Mouse (Mus musculus): ENCODE measurements around the gene Olig2. TPM values are rescaled to one million over a fixed set of nuclear protein-coding genes. Genes with fewer than 3 reads are reported as not detected.
A peak's percentile ranks its signal among the peaks of the same experiment; 100 is the strongest.
"Not testable (repeated sequence)": the region's sequence is repeated elsewhere in the genome, so short reads cannot be mapped to it uniquely, and the experiment has no call there.

The Olig2 gene
- polyA plus RNA-seq, 1 experiment from 2014 or later, result 9.9 TPM

DNA sequence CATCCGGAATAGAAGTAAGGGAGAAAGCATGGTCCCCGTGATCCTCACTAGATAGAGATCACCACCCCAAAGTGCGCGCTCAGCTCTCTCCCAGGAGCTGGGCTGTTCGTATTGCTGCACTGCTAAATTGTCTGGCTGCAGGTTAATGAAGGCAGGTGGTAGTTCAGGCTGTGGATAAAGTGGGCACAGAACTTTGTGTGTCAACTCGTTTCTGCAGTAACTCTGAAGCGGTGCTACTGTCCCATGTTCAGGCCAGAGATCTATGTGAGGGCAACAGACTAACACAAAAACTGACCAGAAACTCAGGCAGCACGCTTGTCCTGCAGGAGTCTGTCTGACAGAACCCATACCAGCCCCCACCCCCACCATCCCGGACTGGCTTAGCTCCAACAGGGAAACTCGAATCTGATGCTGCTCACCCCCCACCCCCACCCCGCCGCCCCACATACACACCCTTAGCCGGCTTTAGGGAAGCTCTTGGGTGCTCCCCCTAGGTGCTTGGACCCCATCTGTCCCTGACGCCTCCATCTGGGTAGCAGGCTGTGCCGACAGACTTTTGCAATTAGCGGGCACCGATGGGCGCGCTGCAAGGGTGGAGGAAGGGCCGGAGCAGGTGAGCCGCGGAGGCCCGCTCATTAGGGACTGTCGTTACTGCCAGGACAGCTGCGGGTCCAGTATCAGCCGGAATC is 6.7 kb downstream of the Olig2 start:
- no peak overlapping the region for H3K27ac ChIP-seq (ENCODE audit: low read length)
- no peak for ATAC-seq
- WGBS, result 3% methylated on average over 25 of the region's 26 CpGs
- no peaks in the 10 kb centered on the region for H3K9me3 ChIP-seq (replicated peaks; ENCODE audit: control insufficient read depth, low read length, poor library complexity, severe bottlenecking)
- peaks cover 80% of the 10 kb centered on the region for H3K27me3 ChIP-seq (ENCODE audit: control insufficient read depth, insufficient read depth, low read depth, low read length)
- H3K4me3 ChIP-seq (ENCODE audit: low read depth, low read length), result no peak overlapping the region
- peak overlapping the region; percentile 25; the same call in 1 of the 2 replicates for H3K4me2 ChIP-seq (ENCODE audit: low read length)
- peaks cover 4% of the 10 kb centered on the region; the same call in 1 of the 2 replicates for H3K4me1 ChIP-seq (ENCODE audit: control insufficient read depth, insufficient read depth, low read length)
- H3K36me3 ChIP-seq (ENCODE audit: control insufficient read depth, insufficient read depth, low read length), result no peaks in the 10 kb centered on the region
- no peak overlapping the region for H3K9ac ChIP-seq (ENCODE audit: low read depth, low read length)

DNA sequence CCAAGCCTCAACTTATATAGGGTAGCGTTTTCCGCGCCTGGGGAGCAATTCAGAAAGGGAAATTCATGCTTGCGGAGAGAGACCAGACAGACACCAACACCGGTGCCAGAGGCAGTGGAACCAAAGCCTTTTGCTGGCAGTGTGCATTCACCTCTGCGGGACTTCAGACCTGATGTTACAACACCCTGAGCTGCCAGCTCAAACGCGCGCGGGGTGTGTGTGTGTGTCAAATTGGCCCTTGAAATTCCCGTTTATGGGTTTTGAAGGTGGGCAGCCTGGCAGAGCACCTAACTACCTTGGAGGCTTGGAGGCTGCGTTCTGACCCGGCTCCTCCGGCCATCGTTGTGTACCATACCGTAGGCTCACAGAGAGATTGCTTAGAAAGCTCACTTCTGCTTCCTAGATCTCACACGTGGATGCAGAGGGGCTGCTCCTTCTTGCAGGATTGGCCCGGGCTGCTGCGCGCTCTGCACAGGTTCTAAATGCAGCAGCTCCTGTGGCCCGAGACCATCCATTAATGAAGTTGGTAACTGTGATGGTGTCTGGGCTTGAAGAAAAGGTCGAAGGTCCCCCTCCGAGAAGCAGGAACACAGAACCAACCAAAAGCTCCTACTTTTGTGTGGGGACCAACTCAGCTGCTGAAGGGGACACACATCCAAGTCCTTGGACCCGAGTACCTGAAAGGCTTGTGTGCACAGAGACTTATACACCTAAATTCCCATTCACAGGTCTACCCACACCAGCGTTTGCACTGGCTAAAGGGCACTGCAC is 7.4 kb downstream of the Olig2 start:
- WGBS, result 3% methylated on average over 25 of the region's 25 CpGs
- Histone ChIP-seq H3K9me3 (replicated peaks; ENCODE audit: control insufficient read depth, low read length, poor library complexity, severe bottlenecking) (no peaks in the 10 kb centered on the region), H3K27me3 (ENCODE audit: control insufficient read depth, insufficient read depth, low read depth, low read length) (peaks cover 72% of the 10 kb centered on the region), H3K4me1 (ENCODE audit: control insufficient read depth, insufficient read depth, low read length) (no peaks in the 10 kb centered on the region; the same call in 1 of the 2 replicates), H3K4me3 (ENCODE audit: low read depth, low read length) (no peak overlapping the region), H3K36me3 (ENCODE audit: control insufficient read depth, insufficient read depth, low read length) (no peaks in the 10 kb centered on the region), H3K9ac (ENCODE audit: low read depth, low read length) (no peak overlapping the region), H3K27ac (ENCODE audit: low read length) (peak overlapping the region; percentile 5; the same call in 1 of the 2 replicates), H3K4me2 (ENCODE audit: low read length) (peak overlapping the region; percentile 25)
- no peak for ATAC-seq

DNA sequence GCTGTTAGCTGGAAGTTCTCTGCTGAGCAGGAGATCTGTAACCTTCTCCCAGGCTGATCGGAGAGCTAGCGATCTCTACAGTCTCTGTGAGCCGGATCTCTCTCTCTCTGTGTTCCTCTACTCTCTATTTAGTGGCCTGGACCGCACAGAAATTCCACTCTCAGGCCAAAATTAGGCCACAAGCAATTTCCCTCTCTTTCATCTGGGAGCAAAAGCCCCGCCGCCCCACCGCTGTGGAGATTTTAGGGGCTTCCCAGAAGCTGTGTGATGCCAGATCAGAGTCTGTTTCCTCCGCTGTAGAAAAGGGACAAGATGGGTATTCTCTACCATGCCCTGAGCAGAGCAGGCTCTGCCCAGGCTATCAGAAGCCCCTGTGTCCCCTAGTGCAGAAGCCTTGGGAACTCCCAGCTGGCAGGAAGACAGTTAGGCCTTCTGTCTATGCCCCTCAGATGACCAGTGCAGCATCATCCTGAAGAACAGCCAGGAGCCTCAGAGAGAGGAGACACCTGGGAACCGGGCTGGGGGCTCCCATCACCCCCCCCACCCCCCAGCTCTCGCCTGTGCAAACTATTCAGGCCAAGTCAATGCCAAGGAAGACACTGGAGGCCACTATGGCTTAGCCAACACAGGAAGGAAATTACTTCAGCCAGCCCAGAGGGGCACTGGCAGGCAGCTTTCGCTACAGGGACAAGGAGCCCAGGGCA is 8.1 kb downstream of the Olig2 start:
- Histone ChIP-seq H3K9ac (ENCODE audit: low read depth, low read length) (no peak overlapping the region), H3K9me3 (replicated peaks; ENCODE audit: control insufficient read depth, low read length, poor library complexity, severe bottlenecking) (no peaks in the 10 kb centered on the region), H3K27me3 (ENCODE audit: control insufficient read depth, insufficient read depth, low read depth, low read length) (peaks cover 77% of the 10 kb centered on the region), H3K4me1 (ENCODE audit: control insufficient read depth, insufficient read depth, low read length) (no peaks in the 10 kb centered on the region; the same call in 1 of the 2 replicates), H3K4me3 (ENCODE audit: low read depth, low read length) (no peak overlapping the region), H3K27ac (ENCODE audit: low read length) (no peak overlapping the region), H3K36me3 (ENCODE audit: control insufficient read depth, insufficient read depth, low read length) (no peaks in the 10 kb centered on the region), H3K4me2 (ENCODE audit: low read length) (no peak overlapping the region)
- ATAC-seq, result no peak
- WGBS, result 17% methylated on average over 11 of the region's 11 CpGs

DNA sequence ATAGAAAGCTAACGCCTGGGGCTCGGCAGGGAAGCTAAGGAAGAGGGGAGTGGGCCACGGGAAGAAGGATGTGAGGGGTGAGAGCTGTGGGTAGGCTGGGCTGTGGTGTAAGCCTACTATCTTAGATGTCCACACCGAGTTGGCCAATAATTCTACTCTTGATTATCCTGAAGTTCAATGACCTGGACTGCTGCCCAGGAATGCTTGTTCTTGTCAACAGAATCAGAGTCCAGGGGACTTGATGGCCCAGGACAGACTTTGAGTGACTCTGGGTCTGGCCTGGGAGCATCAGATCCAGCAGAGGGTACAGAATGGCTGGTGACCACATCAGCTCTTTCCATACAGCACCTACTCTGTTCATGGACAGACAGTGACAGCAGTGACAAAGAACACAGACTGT is 13.8 kb downstream of the Olig2 start:
- no peak overlapping the region for H3K4me3 ChIP-seq (ENCODE audit: low read depth, low read length)

DNA sequence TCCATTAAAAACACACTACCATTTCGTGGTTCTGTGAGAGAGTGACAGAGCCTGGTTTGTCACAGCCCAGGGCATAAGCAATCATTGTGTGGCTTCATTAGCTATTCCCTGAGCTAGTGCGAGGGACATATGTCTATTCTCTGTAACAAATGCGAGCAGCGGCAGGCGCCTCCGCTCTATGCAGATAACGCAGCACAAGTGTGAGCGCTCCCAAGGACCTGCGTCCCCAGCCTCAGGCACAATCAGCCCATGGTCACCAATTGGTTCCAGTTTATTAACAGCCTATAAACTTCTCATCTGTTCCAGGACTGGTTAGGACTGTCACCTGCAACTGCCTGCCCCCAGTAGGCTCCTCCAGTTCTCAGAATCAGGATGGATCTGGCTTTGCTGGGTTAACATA is 21.0 kb downstream of the Olig2 start:
- no peaks in the 10 kb centered on the region for H3K9me3 ChIP-seq (replicated peaks; ENCODE audit: control insufficient read depth, low read length, poor library complexity, severe bottlenecking)
- no peaks in the 10 kb centered on the region for H3K4me1 ChIP-seq (ENCODE audit: control insufficient read depth, insufficient read depth, low read length)
- H3K36me3 ChIP-seq (ENCODE audit: control insufficient read depth, insufficient read depth, low read length), result no peaks in the 10 kb centered on the region
- WGBS, result 11% methylated on average over 9 of the region's 9 CpGs
- no peak overlapping the region for H3K4me3 ChIP-seq (ENCODE audit: low read depth, low read length)
- no peak overlapping the region for H3K4me2 ChIP-seq (ENCODE audit: low read length)
- H3K9ac ChIP-seq (ENCODE audit: low read depth, low read length), result no peak overlapping the region
- peaks cover 11% of the 10 kb centered on the region for H3K27me3 ChIP-seq (ENCODE audit: control insufficient read depth, insufficient read depth, low read depth, low read length)
- no peak for ATAC-seq
- H3K27ac ChIP-seq (ENCODE audit: low read length), result no peak overlapping the region

More for the DNA sequence above, 13.8 kb downstream of the Olig2 start:
- ATAC-seq, result no peak
- Histone ChIP-seq H3K27me3 (ENCODE audit: control insufficient read depth, insufficient read depth, low read depth, low read length) (peaks cover 49% of the 10 kb centered on the region), H3K9ac (ENCODE audit: low read depth, low read length) (no peak overlapping the region), H3K36me3 (ENCODE audit: control insufficient read depth, insufficient read depth, low read length) (no peaks in the 10 kb centered on the region), H3K4me2 (ENCODE audit: low read length) (no peak overlapping the region), H3K9me3 (replicated peaks; ENCODE audit: control insufficient read depth, low read length, poor library complexity, severe bottlenecking) (no peaks in the 10 kb centered on the region), H3K4me1 (ENCODE audit: control insufficient read depth, insufficient read depth, low read length) (no peaks in the 10 kb centered on the region), H3K27ac (ENCODE audit: low read length) (no peak overlapping the region)
- 71% methylated on average over 4 of the region's 4 CpGs for WGBS

DNA sequence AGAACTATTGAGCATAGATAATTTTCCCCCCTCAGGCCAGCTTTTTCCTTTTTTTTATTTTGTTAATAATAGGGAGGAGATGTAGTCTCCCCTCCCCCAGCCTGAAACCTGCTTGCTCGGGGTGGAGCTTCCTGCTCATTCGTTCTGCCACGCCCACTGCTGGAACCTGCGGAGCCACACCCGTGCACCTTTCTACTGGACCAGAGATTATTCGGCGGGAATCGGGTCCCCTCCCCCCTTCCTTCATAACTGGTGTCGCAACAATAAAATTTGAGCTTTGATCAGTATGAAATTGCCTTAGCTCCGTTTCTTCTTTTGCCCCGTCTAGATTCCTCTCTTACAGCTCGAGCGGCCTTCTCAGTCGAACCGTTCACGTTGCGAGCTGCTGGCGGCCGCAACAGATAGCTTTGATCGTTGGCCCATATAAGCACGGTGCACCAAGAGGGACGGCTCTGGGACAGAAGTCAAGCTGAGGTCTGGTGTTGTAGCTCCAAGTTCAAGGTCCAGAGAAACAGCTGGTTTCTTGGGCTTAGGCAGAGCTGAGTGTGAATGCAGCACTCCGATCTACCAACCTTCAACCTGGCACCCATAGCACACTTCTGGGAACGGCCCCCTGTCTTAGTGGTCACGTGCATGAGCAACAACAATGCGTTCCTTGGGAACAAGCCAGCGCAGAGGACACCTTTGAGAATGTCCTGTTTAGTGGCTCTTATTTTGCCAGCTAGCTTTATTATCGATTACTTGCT is 30.3 kb downstream of the Olig2 start:
- not testable (repeated sequence) for H3K4me1 ChIP-seq (ENCODE audit: control insufficient read depth, insufficient read depth, low read length); H3K4me2 ChIP-seq (ENCODE audit: low read length); H3K36me3 ChIP-seq (ENCODE audit: control insufficient read depth, insufficient read depth, low read length); H3K4me3 ChIP-seq (ENCODE audit: low read depth, low read length); H3K27ac ChIP-seq (ENCODE audit: low read length); H3K9me3 ChIP-seq (replicated peaks; ENCODE audit: control insufficient read depth, low read length, poor library complexity, severe bottlenecking); ATAC-seq; H3K9ac ChIP-seq (ENCODE audit: low read depth, low read length)
- peaks cover 33% of the 10 kb centered on the region for H3K27me3 ChIP-seq (ENCODE audit: control insufficient read depth, insufficient read depth, low read depth, low read length)
- 13% methylated on average over 21 of the region's 28 CpGs for WGBS

DNA sequence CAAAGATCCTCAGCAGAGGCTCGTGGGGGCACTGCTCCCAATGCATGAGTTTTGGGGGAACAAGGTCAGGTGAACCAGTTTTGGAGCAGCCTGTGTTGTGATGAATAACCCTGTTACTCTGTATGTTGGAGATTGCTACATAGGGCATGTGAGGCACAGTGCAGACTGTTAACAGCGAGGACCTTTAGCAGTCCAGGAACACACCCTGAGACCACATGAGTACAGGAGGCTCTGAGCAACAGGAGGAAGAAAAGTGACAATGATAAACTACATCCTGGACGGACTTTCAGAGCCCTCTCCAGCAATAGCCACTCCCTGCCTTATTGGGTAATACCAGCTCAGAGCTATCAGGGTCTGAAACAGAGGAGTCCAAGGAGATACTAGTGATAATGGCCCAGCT is 33.7 kb downstream of the Olig2 start:
- H3K27me3 ChIP-seq (ENCODE audit: control insufficient read depth, insufficient read depth, low read depth, low read length), result peaks cover 39% of the 10 kb centered on the region
- no peak overlapping the region for H3K4me3 ChIP-seq (ENCODE audit: low read depth, low read length)
- H3K27ac ChIP-seq (ENCODE audit: low read length), result no peak overlapping the region
- H3K4me2 ChIP-seq (ENCODE audit: low read length), result no peak overlapping the region
- no peak overlapping the region for H3K9ac ChIP-seq (ENCODE audit: low read depth, low read length)
- no peaks in the 10 kb centered on the region for H3K9me3 ChIP-seq (replicated peaks; ENCODE audit: control insufficient read depth, low read length, poor library complexity, severe bottlenecking)
- H3K36me3 ChIP-seq (ENCODE audit: control insufficient read depth, insufficient read depth, low read length), result no peaks in the 10 kb centered on the region
- ATAC-seq, result no peak
- H3K4me1 ChIP-seq (ENCODE audit: control insufficient read depth, insufficient read depth, low read length), result no peaks in the 10 kb centered on the region
- WGBS, result 72% methylated on average over 3 of the region's 3 CpGs

DNA sequence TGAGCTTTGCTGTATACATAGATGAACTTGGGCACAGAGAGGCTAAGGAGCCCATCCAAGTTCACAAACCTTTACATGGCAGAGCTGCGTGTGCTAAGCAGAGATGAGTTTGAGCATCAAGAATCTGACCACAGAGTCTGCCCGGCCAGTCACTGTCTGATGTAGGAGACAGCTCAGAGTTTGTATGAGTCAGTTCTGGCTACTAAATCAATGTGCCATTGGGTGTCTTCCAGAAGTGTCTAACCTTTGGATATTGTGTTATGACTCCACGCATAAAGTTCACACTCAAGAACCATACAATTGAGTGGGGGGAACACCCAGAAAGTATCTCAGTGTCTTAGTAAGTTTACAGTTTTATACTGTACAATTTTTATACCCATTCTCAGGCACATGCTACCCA is 35.6 kb downstream of the Olig2 start:
- no peak overlapping the region for H3K4me2 ChIP-seq (ENCODE audit: low read length)
- no peak for ATAC-seq
- WGBS, result 91% methylated on average over 3 of the region's 3 CpGs
- no peak overlapping the region for H3K27ac ChIP-seq (ENCODE audit: low read length)
- H3K36me3 ChIP-seq (ENCODE audit: control insufficient read depth, insufficient read depth, low read length), result no peaks in the 10 kb centered on the region
- H3K27me3 ChIP-seq (ENCODE audit: control insufficient read depth, insufficient read depth, low read depth, low read length), result peaks cover 40% of the 10 kb centered on the region
- no peak overlapping the region for H3K4me3 ChIP-seq (ENCODE audit: low read depth, low read length)
- H3K9ac ChIP-seq (ENCODE audit: low read depth, low read length), result no peak overlapping the region
- no peaks in the 10 kb centered on the region for H3K4me1 ChIP-seq (ENCODE audit: control insufficient read depth, insufficient read depth, low read length)
- no peaks in the 10 kb centered on the region for H3K9me3 ChIP-seq (replicated peaks; ENCODE audit: control insufficient read depth, low read length, poor library complexity, severe bottlenecking)
